ENCODE assay signal across 18 mouse cellular contexts in genomic region chr11:104618638-104619076, GRCm38 (mm10). TPM values are rescaled to one million over a fixed set of nuclear protein-coding genes. Genes with fewer than 3 reads are reported as not detected.
DNase-seq lines count a peak whose midpoint lies in the region; ATAC-seq and TF ChIP-seq lines count a peak whose summit lies in the region.
"Had no signal": no experiment of that assay in that cellular context is flagged by ENCODE, and none has a peak within 500 bp of the region (broad histone marks: within the 10 kb centered on the region; RNA-seq: fewer than 3 reads in every experiment).

No protein-coding gene starts in this region.

- peaks cover 17% of the 10 kb centered on the region; the same call in 1 of the 2 replicates for H3K4me1 ChIP-seq in heart, postnatal 0 days (ENCODE audit: control insufficient read depth, insufficient read depth)
- H3K4me1 ChIP-seq: stomach, embryonic 15.5 days had no signal

- ATAC-seq in heart, postnatal 0 days (ENCODE audit: insufficient read depth, low read depth): peak; percentile 57
- ATAC-seq: CD4-positive, CD25-positive, alpha-beta regulatory T cell, adult 4 months; hindbrain, embryonic 16.5 days; midbrain, embryonic 13.5 days had no signal

- no peaks in the 10 kb centered on the region for H3K27me3 ChIP-seq in heart, postnatal 0 days (ENCODE audit: control insufficient read depth, insufficient read depth, low read length)
- H3K27me3 ChIP-seq: midbrain, embryonic 13.5 days; stomach, embryonic 15.5 days had no signal

- 52% methylated on average over 6 of the region's 6 CpGs for WGBS in heart, postnatal 0 days

- peak; percentile 21 for DNase-seq in heart, adult 8-10 months (ENCODE audit: low spot score)
- DNase-seq in heart, postnatal 14 days: no peak
- DNase-seq in lung, postnatal 25 days (ENCODE audit: low spot score): peak; percentile 17
- DNase-seq in lung, postnatal 14 days: no peak
- DNase-seq in adrenal gland, adult 8-10 months: peak; percentile 43
- no peak for DNase-seq in heart, postnatal 0 days (ENCODE audit: low spot score)
- DNase-seq in urinary bladder, postnatal 36 days (ENCODE audit: low spot score in 2 of 2): no peak
- no peak for DNase-seq in right cerebral cortex, postnatal 25 days
- DNase-seq: cerebellum, postnatal 14 days; kidney, adult 8-10 months; layer of hippocampus, adult 9-11 months; left cerebral cortex, postnatal 4 days; thymus, postnatal 14 days had no signal

- no peaks in the 10 kb centered on the region for H3K9me3 ChIP-seq in heart, postnatal 0 days (replicated peaks; ENCODE audit: control insufficient read depth, low read length)
- H3K9me3 ChIP-seq: liver, embryonic 15.5 days; midbrain, embryonic 13.5 days; stomach, embryonic 15.5 days had no signal

- peak; percentile 76 for TF ChIP-seq EP300 in heart, postnatal 0 days (IDR thresholded peaks at IDR 0.05; ENCODE audit: low read depth)

- no peak overlapping the region for H3K4me3 ChIP-seq in heart, postnatal 0 days (ENCODE audit: low read depth, low read length)
- H3K4me3 ChIP-seq: liver, embryonic 15.5 days; midbrain, embryonic 13.5 days; stomach, embryonic 15.5 days had no signal

- H3K4me2 ChIP-seq in heart, postnatal 0 days (ENCODE audit: low read depth, low read length): no peak overlapping the region
- H3K4me2 ChIP-seq: liver, embryonic 15.5 days; midbrain, embryonic 13.5 days; stomach, embryonic 15.5 days had no signal

- H3K27ac ChIP-seq in heart, postnatal 0 days (ENCODE audit: low read depth): peak overlapping the region; percentile 32; the same call in 1 of the 2 replicates
- H3K27ac ChIP-seq: liver, embryonic 15.5 days; midbrain, embryonic 13.5 days; stomach, embryonic 15.5 days had no signal

- no peak overlapping the region for H3K9ac ChIP-seq in heart, postnatal 0 days (replicated peaks; ENCODE audit: low read depth, low read length)
- H3K9ac ChIP-seq: liver, embryonic 15.5 days; midbrain, embryonic 13.5 days; stomach, embryonic 15.5 days had no signal

- no peaks in the 10 kb centered on the region for H3K36me3 ChIP-seq in heart, postnatal 0 days (replicated peaks; ENCODE audit: control insufficient read depth, insufficient read depth, low read length)
- H3K36me3 ChIP-seq: liver, embryonic 15.5 days; midbrain, embryonic 13.5 days; stomach, embryonic 15.5 days had no signal

- TF ChIP-seq CTCF in heart, postnatal 0 days (IDR thresholded peaks at IDR 0.05; ENCODE audit: low read depth): no peak

- intact Hi-C loops in heart, postnatal 14 days (cut with DNase I): no loop called here

RNA-seq across cellular contexts. Expression of gene Itgb3, which starts 10.9 kb away (rescaled TPM):
- 1 to 10 TPM; 2.2 to 4.1 (median 2.9) TPM for total RNA-seq in heart, adult 8-10 months (2022)
- 1 to 10 TPM; 4.8 to 4.9 TPM for total RNA-seq in heart, postnatal 14 days (2021)
- total RNA-seq in adrenal gland, adult 8-10 months (2022): 10 to 100 TPM in 1 of 4 experiments, 1 to 10 TPM in 3; 6.2 to 11.5 (median 7.9) TPM
- 5.2 and 16.4 TPM in 2 replicates for total RNA-seq in heart, postnatal 0 days (2014; rRNA removed; ENCODE audit: low replicate concordance)
- polyA plus RNA-seq in heart, postnatal 0 days (2015; fragmentation: Nextera tagmentation; extraction: Ambion mirVana): 1.6 and 1.7 TPM in 2 replicates

Comparison
In these comparisons a context has a peak if more than half of its experiments do, and no peak if none do; other contexts are left out.
1. DNase-seq: peak in heart, adult 8-10 months (single experiment), lung, postnatal 25 days (single experiment) and adrenal gland, adult 8-10 months (single experiment); none in heart, postnatal 14 days (0 of 2), lung, postnatal 14 days (single experiment), heart, postnatal 0 days (single experiment), urinary bladder, postnatal 36 days (0 of 2) and right cerebral cortex, postnatal 25 days (single experiment).